Mouse (Mus musculus) E14TG2a.4 (cell line): ENCODE results near the gene Tcp11l1.

Experiments used
- CTCF ChIP-seq: conservative IDR thresholded peaks from 2 replicates; pipeline ENCODE4 v1.5.1; 2014; ENCODE audit warnings: low read length
- NANOG ChIP-seq: IDR thresholded peaks from 2 replicates; pipeline ENCODE4 v1.6.1; 2014; ENCODE audit warnings: borderline replicate concordance, low read length, mixed read lengths
- POU5F1 ChIP-seq: IDR thresholded peaks from 2 replicates; pipeline ENCODE4 v1.6.1; 2014; ENCODE audit warnings: low read length, borderline replicate concordance

DNA sequence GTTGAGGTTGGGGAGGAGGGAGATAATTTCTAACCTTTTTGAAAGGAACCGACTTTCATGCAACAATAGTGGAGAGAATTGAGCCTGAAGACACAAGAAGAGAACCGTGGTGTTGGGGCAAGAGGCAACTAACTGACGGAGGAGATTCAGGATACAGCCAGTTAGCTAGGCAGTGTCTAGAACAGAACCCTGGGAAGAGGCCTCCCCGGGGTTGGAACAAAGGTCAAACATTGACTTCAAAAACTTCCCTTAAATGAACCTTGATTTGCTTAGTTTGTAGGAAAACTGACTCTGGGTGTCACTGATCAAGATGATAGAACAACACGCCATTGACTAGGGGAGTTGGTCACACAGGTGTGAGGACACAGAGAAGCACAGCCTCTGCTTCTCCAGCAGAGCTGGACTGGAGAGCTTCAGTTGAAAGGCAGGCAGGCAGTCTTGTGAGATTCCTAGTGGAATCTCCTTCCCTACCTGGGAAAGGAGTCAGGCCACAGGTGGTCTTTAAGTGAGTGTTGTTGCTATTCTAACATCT is 36.7 kb upstream of the Tcp11l1 start:
- TF ChIP-seq CTCF: no peak
- TF ChIP-seq POU5F1: no peak
- TF ChIP-seq NANOG: no peak
